ENCODE assay signal across 16 mouse cellular contexts in the genomic region with DNA sequence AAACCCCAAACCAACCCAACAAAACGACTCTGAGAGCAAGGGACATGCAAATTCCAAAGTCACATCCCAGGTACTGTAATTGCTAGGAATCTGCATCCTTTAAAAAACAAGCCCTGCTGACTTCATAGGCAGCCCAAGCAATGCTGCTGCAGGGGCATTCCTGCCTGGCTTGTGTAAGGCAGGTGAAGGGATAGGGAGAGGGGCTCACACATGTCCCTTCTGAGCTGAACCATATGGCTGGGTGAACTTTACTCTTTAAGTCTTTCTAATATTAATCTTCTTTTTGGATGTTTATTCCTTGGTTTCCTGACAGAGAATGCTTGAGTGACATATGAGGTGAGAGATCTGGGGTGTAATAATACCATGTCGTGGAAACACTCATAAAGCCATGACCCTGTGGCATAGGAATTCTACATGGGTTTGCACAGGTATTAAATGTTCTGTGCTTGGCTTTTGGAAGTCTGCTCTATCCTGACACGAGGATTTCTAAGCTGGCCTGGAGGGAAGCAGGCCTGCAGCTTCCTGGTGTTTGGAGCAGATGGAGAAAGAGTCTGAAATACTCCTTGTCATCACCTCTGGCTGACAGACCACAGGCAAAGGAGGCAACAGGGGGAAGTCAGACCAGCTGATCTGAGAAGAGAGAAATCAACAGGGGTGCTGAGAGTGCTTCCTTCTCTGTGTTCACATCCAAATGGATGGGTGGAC.
DNase-seq lines count a peak whose midpoint lies in the region; ATAC-seq and TF ChIP-seq lines count a peak whose summit lies in the region.
"Had no signal": no experiment of that assay in that cellular context is flagged by ENCODE, and none has a peak within 500 bp of the region (broad histone marks: within the 10 kb centered on the region; RNA-seq: fewer than 3 reads in every experiment).

No protein-coding gene starts in this region.

- no peaks in the 10 kb centered on the region for H3K9me3 ChIP-seq in midbrain, embryonic 11.5 days (ENCODE audit: control insufficient read depth, low read length)
- H3K9me3 ChIP-seq: forebrain, embryonic 13.5 days; hindbrain, embryonic 13.5 days had no signal

- no peak for TF ChIP-seq CTCF in thymus, adult 2 months (IDR thresholded peaks at IDR 0.05; ENCODE audit: borderline replicate concordance, control insufficient read depth, extremely low read depth, insufficient read depth, low read length, poor library complexity)
- TF ChIP-seq CTCF in layer of hippocampus, adult 2 months (conservative IDR thresholded peaks at IDR 0.05): no peak

- no peak overlapping the region for H3K4me3 ChIP-seq in thymus, adult 2 months (ENCODE audit: control insufficient read depth, insufficient read depth, low read length)
- H3K4me3 ChIP-seq in layer of hippocampus, adult 2 months: no peak overlapping the region
- H3K4me3 ChIP-seq in midbrain, embryonic 11.5 days (ENCODE audit: low read depth, low read length): no peak overlapping the region
- H3K4me3 ChIP-seq: forebrain, embryonic 13.5 days; hindbrain, embryonic 13.5 days had no signal

- no peak overlapping the region for H3K9ac ChIP-seq in midbrain, embryonic 11.5 days (ENCODE audit: low read length)
- H3K9ac ChIP-seq: forebrain, embryonic 13.5 days; hindbrain, embryonic 13.5 days had no signal

- TF ChIP-seq POLR2A in thymus, adult 2 months (IDR thresholded peaks at IDR 0.05; ENCODE audit: control insufficient read depth, extremely low read depth, insufficient read depth, low read length, poor library complexity): no peak

- H3K27me3 ChIP-seq in thymus, adult 2 months (ENCODE audit: control insufficient read depth, insufficient read depth, low read length): no peaks in the 10 kb centered on the region
- no peaks in the 10 kb centered on the region for H3K27me3 ChIP-seq in midbrain, embryonic 11.5 days (ENCODE audit: control insufficient read depth, insufficient read depth, low read length)
- H3K27me3 ChIP-seq: CH12.LX; forebrain, embryonic 13.5 days; hindbrain, embryonic 13.5 days had no signal

- DNase-seq in adrenal gland, adult (ENCODE audit: inconsistent age in 2 of 2, low spot score in 1 of 2): peak; percentile 9 to 27
- DNase-seq in adrenal gland, adult 2 months: no peak
- DNase-seq in thymus, adult 2 months: no peak
- DNase-seq in thymus, postnatal 0 days (ENCODE audit: low spot score): no peak
- peak; percentile 58 for DNase-seq in heart, postnatal 4 days
- no peak for DNase-seq in layer of hippocampus, adult 2 months (ENCODE audit: low spot score in 2 of 2)
- DNase-seq in cerebellum, adult 9-10 months: no peak
- no peak for DNase-seq in midbrain, embryonic 11.5 days (ENCODE audit: low spot score, missing footprints)
- DNase-seq: cerebellum, adult 2 months; kidney, adult 11 months; kidney, postnatal 14 days; lung, postnatal 36 days; right cerebral cortex, postnatal 4 days had no signal

- no peaks in the 10 kb centered on the region for H3K36me3 ChIP-seq in thymus, adult 2 months (ENCODE audit: control insufficient read depth, insufficient read depth, low read length)
- H3K36me3 ChIP-seq in midbrain, embryonic 11.5 days (ENCODE audit: control insufficient read depth, insufficient read depth, low read length): no peaks in the 10 kb centered on the region
- H3K36me3 ChIP-seq: hindbrain, embryonic 13.5 days had no signal

- H3K27ac ChIP-seq in thymus, adult 2 months (ENCODE audit: control insufficient read depth, insufficient read depth, low read length): peak overlapping the region; percentile 24; the same call in 1 of the 2 replicates
- no peak overlapping the region for H3K27ac ChIP-seq in layer of hippocampus, adult 2 months
- H3K27ac ChIP-seq in midbrain, embryonic 11.5 days (ENCODE audit: low read depth, low read length): no peak overlapping the region
- H3K27ac ChIP-seq: forebrain, embryonic 13.5 days; hindbrain, embryonic 13.5 days had no signal

- WGBS in thymus, adult 2 months: 66% methylated on average over 3 of the region's 3 CpGs
- WGBS in midbrain, embryonic 11.5 days: 65% methylated on average over 3 of the region's 3 CpGs

- no peaks in the 10 kb centered on the region for H3K4me1 ChIP-seq in thymus, adult 2 months (replicated peaks; ENCODE audit: control insufficient read depth, insufficient read depth, low read length)
- H3K4me1 ChIP-seq in midbrain, embryonic 11.5 days (ENCODE audit: control insufficient read depth, insufficient read depth, low read length): no peaks in the 10 kb centered on the region
- H3K4me1 ChIP-seq: forebrain, embryonic 13.5 days; hindbrain, embryonic 13.5 days had no signal

- no peak for ATAC-seq in midbrain, embryonic 11.5 days (ENCODE audit: low FRiP score)
- ATAC-seq: forebrain, embryonic 13.5 days had no signal

- H3K4me2 ChIP-seq in midbrain, embryonic 11.5 days: no peak overlapping the region
- H3K4me2 ChIP-seq: forebrain, embryonic 13.5 days; hindbrain, embryonic 13.5 days had no signal

Comparison
In these comparisons a context has a peak if more than half of its experiments do, and no peak if none do; other contexts are left out.
1. DNase-seq: peak in adrenal gland, adult (2 of 2) and heart, postnatal 4 days (single experiment); none in adrenal gland, adult 2 months (single experiment), thymus, adult 2 months (single experiment), thymus, postnatal 0 days (single experiment), layer of hippocampus, adult 2 months (0 of 2), cerebellum, adult 9-10 months (single experiment) and midbrain, embryonic 11.5 days (single experiment).